Mouse (Mus musculus) splenic B cell, adult 2 months (primary cell): ENCODE data around the gene Gdf10.

Experiments
- DNase-seq: peaks from one replicate; pipeline ENCODE4 v3.0.0-alpha.2; 2011; ENCODE audit warnings: low read depth, low spot score
- H3K27me3 ChIP-seq: 2 replicates; pipeline ENCODE4 v1.6.1; 2012; ENCODE audit warnings: mild to moderate bottlenecking, low read length, moderate library complexity, mixed read lengths; ENCODE audit not compliant: control insufficient read depth, poor library complexity, insufficient read depth, severe bottlenecking
- H3K36me3 ChIP-seq: 2 replicates; pipeline ENCODE4 v1.6.1; 2012; ENCODE audit warnings: mild to moderate bottlenecking, low read length, moderate library complexity, mixed read lengths; ENCODE audit not compliant: control insufficient read depth, poor library complexity, insufficient read depth, severe bottlenecking

The Gdf10 gene

DNA sequence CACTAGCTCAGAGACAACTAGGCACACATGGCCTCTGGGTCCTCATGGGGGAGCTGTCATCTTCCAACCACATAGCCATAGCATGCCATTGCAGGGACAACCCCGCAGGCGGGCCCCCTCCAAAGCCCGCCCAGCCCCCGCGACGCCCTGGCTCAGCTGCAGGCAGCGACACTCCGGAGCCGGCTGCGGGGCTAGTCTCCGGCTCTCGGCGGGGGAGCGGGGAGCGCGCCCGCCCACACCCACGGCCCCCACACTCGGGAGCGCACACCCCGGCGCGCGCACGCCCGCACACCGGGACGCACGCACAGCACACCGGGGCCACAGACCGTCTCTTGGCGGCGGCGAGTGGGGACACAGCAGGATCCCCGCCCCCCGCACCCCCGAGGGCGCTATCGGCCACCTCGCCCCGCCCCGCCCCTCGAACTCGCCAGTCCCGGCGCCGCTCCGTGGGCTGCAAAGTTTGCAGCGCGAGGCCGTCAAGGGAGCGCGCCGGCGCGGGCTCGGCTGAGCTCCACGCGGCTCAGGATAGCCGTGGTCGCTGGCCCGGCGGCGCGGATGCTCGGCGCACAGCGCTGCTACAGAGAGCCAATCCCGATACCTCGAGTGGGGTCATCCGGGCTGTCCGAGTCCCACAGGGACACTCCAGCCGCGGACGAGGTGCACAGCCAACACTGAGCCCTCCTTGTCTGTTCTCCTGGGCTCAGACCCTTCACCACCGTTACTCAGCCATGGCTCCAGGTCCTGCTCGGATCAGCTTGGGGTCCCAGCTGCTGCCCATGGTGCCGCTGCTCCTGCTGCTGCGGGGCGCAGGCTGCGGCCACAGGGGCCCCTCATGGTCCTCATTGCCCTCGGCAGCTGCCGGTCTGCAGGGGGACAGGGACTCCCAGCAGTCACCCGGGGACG, at the start of gene Gdf10:
Gene Gdf10 (plus strand): TSS at position 420 of the 903 bp plus-strand sequence.
- Histone ChIP-seq H3K36me3 (no peaks in the 10 kb centered on the region), H3K27me3 (0 out of 2 replicates have a peak, but pooled peaks cover 2% of the 10 kb centered on the region)
- DNase-seq = no peak

DNA sequence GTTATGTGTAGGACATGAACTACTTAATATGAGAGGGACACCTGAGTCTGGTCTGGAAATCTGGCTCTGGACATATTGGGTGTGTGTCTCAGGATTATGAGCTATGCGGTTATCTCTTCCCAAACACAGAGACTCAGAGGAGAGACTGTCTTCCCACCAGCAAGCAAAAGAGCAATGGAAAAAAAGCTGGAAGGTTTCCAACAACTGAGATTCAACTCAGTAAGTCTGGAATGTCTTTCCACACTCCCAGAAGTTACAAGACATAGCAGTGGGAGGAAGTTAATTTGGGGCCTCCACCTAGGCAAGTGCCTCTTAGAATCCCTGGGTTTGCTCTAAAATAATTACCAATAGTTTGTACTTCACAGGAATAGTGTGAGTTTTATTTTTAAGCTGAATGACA, 44.6 kb upstream of the Gdf10 start:
- no peak for DNase-seq
- no peaks in the 10 kb centered on the region for H3K27me3 ChIP-seq
- H3K36me3 ChIP-seq = no peaks in the 10 kb centered on the region

DNA sequence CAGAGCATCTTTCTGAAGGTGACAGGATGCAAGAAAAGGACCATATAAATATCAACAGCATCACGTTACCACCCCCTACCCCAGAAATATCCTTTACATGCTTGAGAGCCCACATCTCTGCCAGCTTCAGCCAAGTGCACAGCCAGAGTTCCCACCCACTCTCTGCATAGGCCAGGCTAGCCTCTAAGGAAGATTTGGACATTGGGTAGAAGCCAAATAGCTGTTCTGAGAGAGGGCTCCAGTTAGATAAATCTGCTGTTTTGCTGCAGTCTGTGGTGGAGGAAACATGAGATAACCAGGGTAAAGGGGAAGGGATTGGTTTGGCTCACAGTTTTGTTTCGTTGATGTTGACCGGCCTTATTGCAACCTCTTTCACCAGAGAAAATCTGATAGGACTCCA, 43.2 kb upstream of the Gdf10 start:
- no peak for DNase-seq
- Histone ChIP-seq H3K27me3 (no peaks in the 10 kb centered on the region), H3K36me3 (no peaks in the 10 kb centered on the region)

DNA sequence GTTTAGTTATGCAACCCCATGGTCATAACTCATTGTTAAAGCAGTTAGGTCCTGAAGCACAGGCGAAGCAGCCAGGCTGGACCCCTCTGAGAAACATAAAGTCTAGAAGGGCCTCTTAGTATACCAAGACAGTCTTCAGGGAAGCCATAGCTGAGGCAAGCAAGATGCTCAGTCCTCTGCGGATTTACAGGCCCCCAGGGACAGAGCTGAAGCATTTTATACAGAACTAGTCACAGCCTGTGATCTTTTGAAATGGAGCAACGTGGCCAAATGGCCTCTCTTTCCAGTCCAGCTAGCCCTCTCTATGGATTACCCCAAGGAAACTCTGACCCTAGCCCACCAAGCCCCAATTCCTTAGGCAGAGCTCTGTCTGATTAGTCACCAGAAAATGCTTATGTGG, 41.9 kb upstream of the Gdf10 start:
- no peak for DNase-seq
- Histone ChIP-seq H3K27me3 (no peaks in the 10 kb centered on the region), H3K36me3 (no peaks in the 10 kb centered on the region)

GRCm38 (mm10) chr14:33883046-33883445, 40.3 kb upstream of the Gdf10 start:
- Histone ChIP-seq H3K36me3 (no peaks in the 10 kb centered on the region), H3K27me3 (no peaks in the 10 kb centered on the region)
- DNase-seq = no peak

GRCm38 (mm10) chr14:33885466-33885865, 37.9 kb upstream of the Gdf10 start:
- no peak for DNase-seq
- H3K27me3 ChIP-seq = no peaks in the 10 kb centered on the region
- no peaks in the 10 kb centered on the region for H3K36me3 ChIP-seq

- no peaks in the 10 kb centered on the region for H3K27me3 ChIP-seq
- DNase-seq = no peak
- no peaks in the 10 kb centered on the region for H3K36me3 ChIP-seq
Measured at GRCm38 (mm10) chr14:33888387-33889035, 34.9 kb upstream of the Gdf10 start.

GRCm38 (mm10) chr14:33889971-33890370, 33.4 kb upstream of the Gdf10 start:
- no peaks in the 10 kb centered on the region for H3K36me3 ChIP-seq
- DNase-seq = no peak
- no peaks in the 10 kb centered on the region for H3K27me3 ChIP-seq

DNA sequence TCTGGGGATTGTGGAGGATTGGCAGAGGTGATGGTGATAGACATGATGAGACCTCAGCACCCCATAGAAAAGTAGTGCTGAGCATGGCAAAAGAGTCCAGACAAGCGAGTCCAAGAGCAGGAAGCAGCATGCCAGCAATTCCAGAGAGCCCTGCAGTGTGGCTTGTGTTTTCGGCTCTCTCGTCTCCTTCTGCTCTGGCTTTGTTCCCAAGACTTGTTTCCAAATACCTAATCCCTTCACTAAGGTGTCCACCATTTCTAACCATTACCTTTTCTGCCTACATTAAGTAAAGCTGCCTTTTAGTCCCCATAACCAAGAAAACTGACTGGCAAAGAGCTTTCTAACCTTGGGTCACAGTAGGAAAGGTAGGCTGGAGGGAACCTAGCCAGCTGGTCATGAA, 31.9 kb upstream of the Gdf10 start:
- H3K27me3 ChIP-seq = no peaks in the 10 kb centered on the region
- DNase-seq = no peak
- H3K36me3 ChIP-seq = no peaks in the 10 kb centered on the region

DNA sequence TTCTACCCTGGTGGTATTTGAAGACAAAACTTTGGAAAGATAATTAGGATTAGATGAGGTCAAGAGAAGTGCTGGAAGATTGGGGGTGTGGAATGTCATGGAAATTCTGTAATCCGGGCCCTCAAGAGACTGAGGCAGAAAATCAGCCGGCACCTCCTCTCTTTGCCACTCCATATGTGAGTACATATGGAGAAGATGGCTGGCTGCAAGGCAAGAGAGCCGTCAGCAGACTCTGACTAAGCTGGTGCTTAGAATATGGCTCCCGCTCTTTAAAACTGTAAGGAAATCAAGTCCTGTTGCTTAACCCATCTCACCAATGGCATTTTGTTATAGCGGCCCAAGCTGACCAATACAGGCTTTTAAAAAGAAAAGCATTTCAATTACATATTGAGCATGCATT, 27.6 kb upstream of the Gdf10 start:
- Histone ChIP-seq H3K27me3 (no peaks in the 10 kb centered on the region), H3K36me3 (no peaks in the 10 kb centered on the region)
- DNase-seq = no peak

DNA sequence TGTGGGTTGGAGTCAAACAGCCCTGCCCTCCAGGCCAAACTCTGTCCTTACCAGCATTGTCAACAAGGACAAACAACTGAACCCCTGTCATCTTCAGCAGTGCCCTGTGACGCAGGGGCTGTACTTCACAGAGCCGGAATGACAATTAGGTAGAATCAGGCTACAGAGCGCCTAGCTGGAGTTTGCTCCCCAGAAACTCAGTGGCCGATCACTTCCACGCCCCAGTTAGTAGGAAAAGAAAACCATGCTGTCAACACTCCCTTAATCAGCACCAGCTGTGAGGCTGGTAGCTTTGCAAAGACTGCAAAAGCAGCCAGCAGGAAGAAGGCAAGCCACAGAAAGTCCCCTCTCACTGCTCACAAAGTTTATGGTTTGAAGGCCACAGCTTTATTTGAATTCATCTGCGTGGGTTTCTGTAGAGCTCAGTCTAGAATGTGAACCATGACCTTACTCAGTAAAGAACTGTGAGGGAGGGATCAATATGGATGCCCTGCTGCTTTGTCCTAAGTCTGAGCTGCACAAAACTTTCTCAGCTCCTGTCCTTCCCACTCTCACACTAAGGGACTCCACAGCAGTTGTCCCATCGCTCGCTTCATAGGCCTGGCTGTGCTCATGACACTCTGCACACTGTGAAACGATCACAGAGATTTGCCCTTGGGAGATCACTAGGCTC, 26.6 kb upstream of the Gdf10 start:
- Histone ChIP-seq H3K27me3 (no peaks in the 10 kb centered on the region), H3K36me3 (no peaks in the 10 kb centered on the region)
- DNase-seq = no peak

GRCm38 (mm10) chr14:33902783-33903182, 20.6 kb upstream of the Gdf10 start:
- no peaks in the 10 kb centered on the region for H3K36me3 ChIP-seq
- DNase-seq = no peak
- no peaks in the 10 kb centered on the region for H3K27me3 ChIP-seq

DNA sequence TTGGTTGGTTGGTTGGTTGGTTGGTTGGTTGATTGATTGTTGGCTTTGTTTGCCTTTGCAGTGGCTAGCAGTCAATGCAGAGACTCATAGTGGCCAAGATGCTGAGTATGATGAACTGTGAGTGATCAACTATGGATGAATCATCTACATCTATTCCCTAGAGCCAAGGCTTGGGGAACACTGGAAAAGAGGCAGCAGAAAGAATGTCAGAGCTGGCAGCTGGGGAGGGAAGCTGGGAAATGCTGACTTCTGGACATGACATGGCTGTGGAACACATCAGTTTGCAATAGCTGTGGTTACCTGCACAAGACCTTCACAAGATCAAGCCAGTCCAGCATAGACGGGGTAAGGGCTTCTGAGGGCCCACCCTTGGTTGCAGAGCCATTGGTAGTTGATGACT, 20.2 kb upstream of the Gdf10 start:
- Histone ChIP-seq H3K36me3 (no peaks in the 10 kb centered on the region), H3K27me3 (no peaks in the 10 kb centered on the region)
- DNase-seq = no peak

DNA sequence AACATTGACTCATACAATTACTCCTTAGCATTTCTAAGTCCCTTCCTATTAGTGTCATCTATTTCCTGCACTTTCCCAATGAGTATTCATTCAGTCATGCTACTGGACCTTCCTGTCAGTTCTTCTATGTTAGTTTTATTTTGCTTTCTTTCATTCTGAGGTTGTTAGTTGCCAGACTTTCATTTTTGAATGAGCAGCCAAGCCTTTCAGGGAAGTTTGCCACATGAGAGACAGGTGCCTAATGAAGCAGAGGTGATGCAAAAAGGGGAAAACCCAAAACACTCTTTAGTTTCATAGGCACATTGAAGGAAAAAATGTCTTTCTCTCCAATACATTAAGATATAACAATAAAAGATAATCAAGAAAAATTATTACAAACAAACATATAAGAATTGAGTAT, 18.5 kb upstream of the Gdf10 start:
- Histone ChIP-seq H3K27me3 (no peaks in the 10 kb centered on the region), H3K36me3 (no peaks in the 10 kb centered on the region)
- DNase-seq = no peak

- Histone ChIP-seq H3K36me3 (no peaks in the 10 kb centered on the region), H3K27me3 (no peaks in the 10 kb centered on the region)
- no peak for DNase-seq
Measured at GRCm38 (mm10) chr14:33913727-33914126, 9.7 kb upstream of the Gdf10 start.
